Mouse (Mus musculus) midbrain, embryonic 15.5 days (tissue): Measurements from ENCODE around the gene Dars. TPM values are rescaled to one million over a fixed set of nuclear protein-coding genes. Genes with fewer than 3 reads are reported as not detected.

Experiments
- ATAC-seq: fragments of 200-750 bp; cut with Nextera tagmentation; replicated peaks from 2 replicates; pipeline ENCODE4 v1.8.0; 2017; ENCODE audit warnings: moderate TSS enrichment
- H3K27ac ChIP-seq: fragments of 300-500 bp; sonication (generic); 2 replicates; pipeline ENCODE4 v1.5.1; 2015; ENCODE audit warnings: mild to moderate bottlenecking, inconsistent platforms
- H3K27me3 ChIP-seq: fragments of 300-500 bp; sonication (generic); replicated peaks from 2 replicates; pipeline ENCODE4 v1.6.1; 2015; ENCODE audit warnings: inconsistent platforms
- H3K36me3 ChIP-seq: fragments of 300-500 bp; sonication (generic); replicated peaks from 2 replicates; pipeline ENCODE4 v1.6.1; 2015; ENCODE audit warnings: inconsistent platforms
- H3K4me1 ChIP-seq: fragments of 300-500 bp; sonication (generic); 2 replicates; pipeline ENCODE4 v1.6.1; 2015; ENCODE audit warnings: inconsistent platforms
- H3K4me2 ChIP-seq: fragments of 300-500 bp; sonication (generic); 2 replicates; pipeline ENCODE4 v1.6.1; 2015; ENCODE audit warnings: inconsistent platforms, mild to moderate bottlenecking, moderate library complexity
- H3K4me3 ChIP-seq: fragments of 300-500 bp; sonication (generic); 2 replicates; pipeline ENCODE4 v1.5.1; 2015; ENCODE audit warnings: mild to moderate bottlenecking, inconsistent platforms
- H3K9ac ChIP-seq: fragments of 300-500 bp; sonication (generic); 2 replicates; pipeline ENCODE4 v1.6.1; 2015; ENCODE audit warnings: mild to moderate bottlenecking, inconsistent platforms
- H3K9me3 ChIP-seq: fragments of 300-500 bp; sonication (generic); 2 replicates; pipeline ENCODE4 v1.6.1; 2016; ENCODE audit warnings: inconsistent platforms
- WGBS: fragments of 180-500 bp; shearing (Covaris S2); methylation state at CpG from one replicate; pipeline ENCODE4 v1.1.7; 2015; ENCODE audit warnings: mixed read lengths; 5-methylcytosine and 5-hydroxymethylcytosine counted together
- polyA plus RNA-seq: library from polyadenylated mRNA; unstranded; fragments of >200 nt; fragmentation: Nextera tagmentation; extraction: Ambion mirVana; gene quantifications from 2 replicates; pipeline ENCODE4 v1.2.1, GENCODE M21; 2015

Dars gene
- polyA plus RNA-seq, result 105 and 106 TPM in 2 replicates

- Histone ChIP-seq H3K27me3 (no peaks in the 10 kb centered on the region), H3K36me3 (no peaks in the 10 kb centered on the region), H3K4me2 (peak within 1 kb of the TSS; percentile 73), H3K4me1 (no peaks in the 10 kb centered on the region), H3K9ac (peak within 1 kb of the TSS; percentile 74), H3K9me3 (no peaks in the 10 kb centered on the region), H3K4me3 (peak within 1 kb of the TSS; percentile 70), H3K27ac (peak within 1 kb of the TSS; percentile 88)
- ATAC-seq, result peak; percentile 94
- WGBS, result under 1% methylated on average over 67 of the region's 68 CpGs
These were observed at the start of gene Dars for GRCm38 (mm10) chr1:128416584-128417532. Gene Dars (minus strand): TSS chr1:128417368.

GRCm38 (mm10) chr1:128466828-128467227, 49.7 kb upstream of the Dars start:
- no peaks in the 10 kb centered on the region for H3K36me3 ChIP-seq
- no peak overlapping the region for H3K9ac ChIP-seq
- H3K27ac ChIP-seq, result no peak overlapping the region
- ATAC-seq, result no peak
- H3K9me3 ChIP-seq, result no peaks in the 10 kb centered on the region
- WGBS, result 29% methylated on average over 1 of the region's 1 CpGs
- no peak overlapping the region for H3K4me3 ChIP-seq
- no peaks in the 10 kb centered on the region for H3K27me3 ChIP-seq
- peaks cover 1% of the 10 kb centered on the region; the same call in 1 of the 2 replicates for H3K4me1 ChIP-seq
- H3K4me2 ChIP-seq, result no peak overlapping the region

GRCm38 (mm10) chr1:128463478-128463877, 46.3 kb upstream of the Dars start:
- Histone ChIP-seq H3K27ac (no peak overlapping the region), H3K27me3 (no peaks in the 10 kb centered on the region), H3K9ac (no peak overlapping the region), H3K4me1 (no peaks in the 10 kb centered on the region), H3K4me3 (no peak overlapping the region), H3K36me3 (no peaks in the 10 kb centered on the region), H3K4me2 (no peak overlapping the region), H3K9me3 (no peaks in the 10 kb centered on the region)
- 91% methylated on average over 5 of the region's 5 CpGs for WGBS
- ATAC-seq, result no peak

- Histone ChIP-seq H3K27me3 (no peaks in the 10 kb centered on the region), H3K9ac (no peak overlapping the region), H3K9me3 (no peaks in the 10 kb centered on the region), H3K4me3 (no peak overlapping the region), H3K27ac (no peak overlapping the region), H3K4me1 (no peaks in the 10 kb centered on the region), H3K4me2 (no peak overlapping the region), H3K36me3 (no peaks in the 10 kb centered on the region)
- no peak for ATAC-seq
- 70% methylated on average over 3 of the region's 3 CpGs for WGBS
These were observed 45.2 kb upstream of the Dars start for GRCm38 (mm10) chr1:128462389-128462788.

- ATAC-seq, result no peak
- 88% methylated on average over 6 of the region's 6 CpGs for WGBS
- no peak overlapping the region for H3K27ac ChIP-seq
These were observed 43.6 kb upstream of the Dars start for GRCm38 (mm10) chr1:128460780-128461179.

GRCm38 (mm10) chr1:128459439-128459838, 42.3 kb upstream of the Dars start:
- Histone ChIP-seq H3K4me3 (no peak overlapping the region), H3K27ac (no peak overlapping the region), H3K4me2 (no peak overlapping the region), H3K9ac (no peak overlapping the region), H3K36me3 (no peaks in the 10 kb centered on the region), H3K27me3 (no peaks in the 10 kb centered on the region), H3K4me1 (no peaks in the 10 kb centered on the region), H3K9me3 (no peaks in the 10 kb centered on the region)
- WGBS, result 48% methylated on average over 1 of the region's 1 CpGs
- no peak for ATAC-seq

More at GRCm38 (mm10) chr1:128460780-128461179, 43.6 kb upstream of the Dars start:
- Histone ChIP-seq H3K36me3 (no peaks in the 10 kb centered on the region), H3K4me3 (no peak overlapping the region), H3K27me3 (no peaks in the 10 kb centered on the region), H3K9ac (no peak overlapping the region), H3K4me2 (no peak overlapping the region), H3K9me3 (no peaks in the 10 kb centered on the region), H3K4me1 (no peaks in the 10 kb centered on the region)

GRCm38 (mm10) chr1:128459011-128459410, 41.8 kb upstream of the Dars start:
- WGBS, result 65% methylated on average over 3 of the region's 3 CpGs
- Histone ChIP-seq H3K4me2 (no peak overlapping the region), H3K4me3 (no peak overlapping the region)

GRCm38 (mm10) chr1:128456844-128457445, 39.8 kb upstream of the Dars start:
- peak; percentile 65 for ATAC-seq
- H3K4me2 ChIP-seq, result peak overlapping the region; percentile 36
- H3K36me3 ChIP-seq, result no peaks in the 10 kb centered on the region
- H3K9ac ChIP-seq, result no peak overlapping the region
- 30% methylated on average over 18 of the region's 18 CpGs for WGBS
- H3K9me3 ChIP-seq, result no peaks in the 10 kb centered on the region
- H3K27me3 ChIP-seq, result no peaks in the 10 kb centered on the region
- no peak overlapping the region for H3K4me3 ChIP-seq
- no peak overlapping the region for H3K27ac ChIP-seq
- H3K4me1 ChIP-seq, result no peaks in the 10 kb centered on the region

More at GRCm38 (mm10) chr1:128459011-128459410, 41.8 kb upstream of the Dars start:
- H3K9me3 ChIP-seq, result no peaks in the 10 kb centered on the region
- ATAC-seq, result no peak
- H3K9ac ChIP-seq, result no peak overlapping the region
- no peaks in the 10 kb centered on the region for H3K27me3 ChIP-seq
- H3K36me3 ChIP-seq, result no peaks in the 10 kb centered on the region
- H3K4me1 ChIP-seq, result no peaks in the 10 kb centered on the region
- H3K27ac ChIP-seq, result no peak overlapping the region

GRCm38 (mm10) chr1:128456271-128456670, 39.1 kb upstream of the Dars start:
- Histone ChIP-seq H3K27me3 (no peaks in the 10 kb centered on the region), H3K27ac (no peak overlapping the region), H3K9me3 (no peaks in the 10 kb centered on the region), H3K36me3 (no peaks in the 10 kb centered on the region), H3K4me1 (no peaks in the 10 kb centered on the region), H3K4me3 (no peak overlapping the region), H3K9ac (no peak overlapping the region), H3K4me2 (no peak overlapping the region)
- ATAC-seq, result no peak
- 92% methylated on average over 10 of the region's 10 CpGs for WGBS

GRCm38 (mm10) chr1:128452210-128452609, 35.0 kb upstream of the Dars start:
- Histone ChIP-seq H3K27me3 (no peaks in the 10 kb centered on the region), H3K36me3 (no peaks in the 10 kb centered on the region), H3K9ac (no peak overlapping the region), H3K4me1 (no peaks in the 10 kb centered on the region), H3K4me2 (no peak overlapping the region), H3K4me3 (no peak overlapping the region), H3K9me3 (no peaks in the 10 kb centered on the region), H3K27ac (no peak overlapping the region)
- ATAC-seq, result no peak
- WGBS, result 75% methylated on average over 3 of the region's 3 CpGs

- WGBS, result 80% methylated on average over 4 of the region's 4 CpGs
- H3K9me3 ChIP-seq, result no peaks in the 10 kb centered on the region
- H3K9ac ChIP-seq, result no peak overlapping the region
- no peaks in the 10 kb centered on the region for H3K36me3 ChIP-seq
- no peak for ATAC-seq
- no peak overlapping the region for H3K4me2 ChIP-seq
- no peak overlapping the region for H3K27ac ChIP-seq
- H3K4me1 ChIP-seq, result no peaks in the 10 kb centered on the region
- H3K27me3 ChIP-seq, result no peaks in the 10 kb centered on the region
- no peak overlapping the region for H3K4me3 ChIP-seq
These were observed 34.0 kb upstream of the Dars start for GRCm38 (mm10) chr1:128451183-128451582.

GRCm38 (mm10) chr1:128447206-128447902, 30.2 kb upstream of the Dars start:
- H3K4me3 ChIP-seq, result no peak overlapping the region
- no peak for ATAC-seq
- H3K27me3 ChIP-seq, result no peaks in the 10 kb centered on the region
- H3K4me1 ChIP-seq, result no peaks in the 10 kb centered on the region
- WGBS, result 89% methylated on average over 7 of the region's 7 CpGs
- no peak overlapping the region for H3K27ac ChIP-seq
- no peak overlapping the region for H3K4me2 ChIP-seq
- no peak overlapping the region for H3K9ac ChIP-seq
- no peaks in the 10 kb centered on the region for H3K36me3 ChIP-seq
- no peaks in the 10 kb centered on the region for H3K9me3 ChIP-seq
